Mouse (Mus musculus) frontal cortex, postnatal 25 days (tissue): Measurements from ENCODE around the gene Nsmce4a.
"Not testable (repeated sequence)": the region's sequence is repeated elsewhere in the genome, so short reads cannot be mapped to it uniquely, and the experiment has no call there.

Source experiments
- DNase-seq, 2 experiments: peaks; one replicate each; pipeline ENCODE4 v3.0.0; 2022; ENCODE audit warnings: low spot score in 2 of 2

The Nsmce4a gene

DNA sequence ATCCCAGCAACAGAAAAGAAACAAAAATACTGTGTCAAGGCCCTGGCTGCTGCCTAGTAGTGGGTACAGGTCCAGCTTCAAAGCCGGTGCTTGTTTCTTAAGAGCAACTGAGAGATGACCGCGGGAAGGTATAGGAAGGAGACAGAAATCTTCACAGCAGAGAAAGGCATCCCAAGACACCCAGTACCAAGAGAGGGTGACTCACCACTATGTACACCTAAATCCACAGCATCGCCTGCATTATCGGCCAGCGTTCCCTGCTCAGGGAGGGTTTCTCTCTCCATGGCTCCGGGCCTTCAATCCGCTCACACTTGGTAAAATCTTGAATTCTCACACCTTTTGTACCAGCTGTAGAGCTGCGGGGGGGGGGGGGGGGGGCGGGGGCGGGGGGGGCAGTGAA is at the start of gene Nsmce4a:
Gene Nsmce4a (minus strand): TSS at position 298 of the 400 bp plus-strand sequence.
- DNase-seq, result no peak

DNA sequence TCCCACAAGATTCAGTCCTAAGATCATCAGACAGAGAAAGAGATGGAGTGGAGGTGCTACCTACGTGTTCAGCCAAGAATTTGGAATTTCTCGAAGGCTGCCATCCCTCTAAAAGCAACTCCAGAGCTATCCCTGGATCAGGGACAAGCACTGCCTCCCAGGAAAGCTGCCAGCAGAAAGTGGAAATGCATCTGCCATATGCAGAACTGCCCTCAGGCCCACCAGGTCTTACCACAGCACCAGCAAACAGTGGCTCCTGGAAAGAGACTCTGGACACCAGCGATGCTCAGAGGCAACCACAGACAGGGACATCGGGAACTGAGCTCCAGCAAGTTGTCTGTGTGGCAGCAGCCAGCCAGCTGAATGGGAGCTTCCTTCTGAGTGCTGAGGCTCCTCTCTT is 49.4 kb upstream of the Nsmce4a start:
- no peak for DNase-seq

DNA sequence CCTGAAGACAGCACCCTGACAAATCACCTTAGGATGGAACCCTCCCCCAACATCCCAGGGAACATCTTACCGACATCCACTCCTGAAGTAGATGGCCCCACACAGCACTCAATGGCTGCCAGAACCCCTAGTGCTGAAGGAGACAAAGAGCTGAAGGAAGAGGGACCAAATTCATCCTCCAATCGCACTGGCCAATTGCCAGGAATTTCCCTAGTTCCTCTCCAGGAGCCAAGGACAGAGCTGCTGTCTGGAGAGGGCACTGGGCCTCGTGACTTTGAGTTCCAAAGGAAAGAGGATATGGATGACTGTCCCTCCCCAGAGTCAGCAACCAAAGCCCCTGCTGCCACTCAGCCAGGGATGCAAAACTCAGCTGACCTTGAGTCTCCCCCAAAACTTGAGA is 49.0 kb upstream of the Nsmce4a start:
- DNase-seq, result no peak

DNA sequence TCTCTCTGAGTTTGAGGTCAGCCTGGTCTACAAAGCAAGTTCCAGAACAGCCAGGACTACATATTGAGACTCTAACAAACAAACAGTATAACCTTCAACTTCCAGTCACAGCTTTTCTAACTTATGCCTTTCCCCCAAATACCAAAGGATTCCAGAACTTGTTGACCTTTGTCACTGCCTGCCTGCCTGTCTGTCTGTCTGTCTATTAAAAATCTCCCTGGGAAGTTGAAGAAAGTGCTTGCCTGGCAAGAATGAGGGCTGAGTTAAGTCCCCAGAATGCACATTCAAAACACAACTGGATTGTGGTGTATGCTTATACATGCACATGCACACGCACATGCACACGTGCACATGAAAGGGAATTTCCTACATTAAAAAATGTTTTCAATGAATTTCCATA is 48.1 kb upstream of the Nsmce4a start:
- no peak for DNase-seq

DNA sequence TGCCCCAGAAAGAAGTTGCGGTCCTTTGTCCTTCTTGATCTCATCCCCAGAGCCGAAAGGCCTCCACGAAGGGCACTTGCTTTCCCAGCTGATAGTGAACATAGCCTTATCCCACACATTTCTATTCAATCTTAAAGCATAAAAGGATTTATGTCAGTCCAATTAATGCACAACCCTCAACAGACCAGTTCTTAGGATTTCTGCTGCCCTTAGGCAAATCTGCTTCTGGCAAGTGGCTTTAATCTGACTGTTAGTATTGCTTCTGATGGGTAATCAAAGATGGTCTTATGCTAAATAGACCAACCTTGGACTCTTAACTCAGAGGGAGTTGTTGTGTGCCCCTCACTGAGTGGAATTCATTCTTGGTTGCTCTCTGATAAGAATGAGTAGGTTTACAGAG is 44.7 kb upstream of the Nsmce4a start:
- DNase-seq, result no peak

DNA sequence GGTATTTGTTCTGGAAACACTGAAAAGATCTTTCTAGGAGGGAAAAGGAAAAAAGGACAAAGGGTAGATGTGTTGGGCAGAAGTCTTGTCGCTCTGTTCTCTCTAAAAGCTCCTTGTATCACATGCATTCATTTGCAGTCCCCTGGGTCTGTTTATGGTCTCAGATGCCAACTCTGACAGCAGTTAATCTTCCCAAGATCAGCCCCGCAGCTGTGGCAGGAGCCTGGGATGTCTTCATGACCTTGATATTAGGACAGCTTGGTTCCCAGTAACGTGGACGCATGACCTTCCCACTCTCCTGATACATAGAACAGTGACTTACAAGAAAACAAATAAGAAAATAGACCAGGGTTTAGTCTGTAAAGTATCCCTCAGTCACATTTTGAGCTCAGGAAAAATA is 41.1 kb upstream of the Nsmce4a start:
- DNase-seq, result no peak

DNA sequence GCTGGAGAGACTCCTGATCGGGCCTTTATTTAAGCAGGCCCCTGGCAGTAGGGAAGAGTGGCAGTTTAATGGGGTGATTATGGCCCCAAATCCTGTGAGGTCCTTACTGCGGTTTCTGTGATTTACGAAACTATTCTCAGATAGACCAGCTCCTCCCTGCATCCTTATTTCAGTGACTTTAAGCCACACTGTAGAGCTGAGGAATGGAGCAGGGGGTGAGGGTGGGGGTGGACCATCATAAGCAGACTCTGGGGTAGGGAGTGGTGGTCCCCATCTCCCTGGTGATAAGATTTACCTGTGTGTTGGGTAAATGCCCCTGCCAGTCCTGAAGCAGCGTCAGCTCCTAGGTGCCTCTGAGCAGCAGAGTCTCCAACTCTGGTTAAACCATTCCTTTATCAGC is 34.0 kb upstream of the Nsmce4a start:
- DNase-seq, result no peak

DNA sequence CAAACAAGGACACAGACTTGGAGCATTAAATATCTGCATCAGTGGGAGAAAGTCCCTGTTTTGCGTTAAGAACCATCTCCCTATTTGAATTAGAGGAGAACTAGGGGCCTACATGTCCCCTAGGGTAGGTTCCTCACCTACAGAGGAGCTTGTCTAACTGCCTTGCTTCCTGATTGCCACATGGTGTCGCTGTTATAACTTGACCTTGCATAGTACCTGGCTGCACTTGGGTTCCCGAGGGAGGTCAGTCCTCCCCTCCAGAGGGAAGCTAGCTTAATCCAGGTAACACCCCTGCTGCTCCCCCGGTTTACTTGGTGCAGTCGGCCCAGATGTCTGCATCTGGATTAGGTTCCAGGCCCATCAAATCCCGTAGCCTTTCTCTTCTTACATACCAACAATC is 32.2 kb upstream of the Nsmce4a start:
- DNase-seq, result no peak

DNA sequence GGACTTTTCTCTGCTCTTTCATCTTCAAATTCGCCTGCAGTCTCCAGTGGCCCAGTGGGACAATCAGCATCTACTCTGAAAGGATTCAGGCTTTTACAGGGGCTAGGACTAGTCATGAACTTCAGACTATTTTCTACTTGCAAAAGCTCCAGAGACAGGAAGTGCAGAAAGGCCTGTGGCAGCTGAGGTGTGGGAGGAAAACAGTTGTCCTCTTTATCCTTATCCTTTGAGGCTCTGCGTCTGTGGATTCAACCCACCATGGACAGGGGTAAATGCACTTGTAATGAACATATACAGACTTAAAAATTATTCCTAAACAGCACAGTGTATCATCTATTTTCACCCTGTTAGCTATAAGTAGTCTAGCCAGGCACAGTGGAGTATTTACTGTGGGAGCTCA is 31.5 kb upstream of the Nsmce4a start:
- DNase-seq, result no peak

DNA sequence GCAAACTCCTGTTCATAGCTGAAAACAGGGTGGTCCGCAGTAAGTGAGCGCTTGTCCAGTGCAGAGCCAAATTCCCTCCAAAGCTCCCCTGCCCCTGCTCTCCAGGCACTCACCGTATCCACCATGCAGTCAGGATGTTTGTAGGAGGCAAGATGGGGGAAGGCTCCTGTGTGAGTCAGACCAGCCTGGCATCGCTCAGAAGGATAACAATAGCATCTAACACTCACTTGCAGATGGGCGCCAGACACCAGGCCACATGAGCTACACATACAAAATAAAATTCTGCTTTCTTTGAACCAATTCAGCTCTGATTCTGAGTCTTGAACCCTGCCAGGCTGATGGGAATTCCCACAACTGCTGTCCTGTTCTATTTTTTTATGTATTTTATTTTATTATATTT is 30.6 kb upstream of the Nsmce4a start:
- peak; percentile 23 to 27 for DNase-seq

DNA sequence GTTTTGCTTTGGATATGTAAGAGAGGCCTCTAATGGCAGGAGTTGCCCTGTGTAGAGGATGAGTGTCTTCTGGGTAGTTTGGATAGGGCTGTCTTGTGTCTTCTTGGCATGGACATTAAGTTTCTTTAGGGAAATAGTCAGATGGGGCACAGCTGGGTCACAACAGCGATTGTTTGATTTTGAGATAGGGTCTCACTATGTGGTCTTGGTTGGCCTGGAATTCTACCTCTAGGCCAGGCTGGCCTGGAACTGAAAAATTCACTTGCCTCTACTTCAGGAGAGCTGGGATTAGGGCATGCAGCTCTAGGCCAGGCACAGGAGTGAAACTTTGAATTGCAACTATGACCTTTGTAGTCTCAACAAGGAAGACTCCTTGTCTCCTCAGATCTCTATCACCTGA is 29.9 kb upstream of the Nsmce4a start:
- no peak for DNase-seq

DNA sequence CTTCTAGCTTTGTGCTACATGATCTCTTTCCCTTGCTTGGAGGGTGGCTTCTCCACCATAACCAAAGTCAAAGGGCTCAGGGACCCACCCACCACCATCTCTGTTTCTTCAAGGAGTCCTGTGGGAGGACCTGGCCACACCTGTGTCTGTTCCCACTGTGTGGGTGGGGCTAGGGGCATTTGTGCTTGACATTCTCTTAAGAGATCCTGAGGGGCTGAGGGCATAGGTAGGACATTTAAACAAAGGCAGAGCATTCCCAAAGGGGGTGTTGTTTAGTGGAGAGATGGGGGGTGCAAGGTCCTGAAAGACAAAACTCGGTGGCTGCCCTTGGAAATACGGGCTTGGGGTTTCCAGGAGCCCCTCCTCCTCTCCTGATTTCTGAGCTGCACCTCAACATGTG is 27.6 kb upstream of the Nsmce4a start:
- DNase-seq, result no peak

DNA sequence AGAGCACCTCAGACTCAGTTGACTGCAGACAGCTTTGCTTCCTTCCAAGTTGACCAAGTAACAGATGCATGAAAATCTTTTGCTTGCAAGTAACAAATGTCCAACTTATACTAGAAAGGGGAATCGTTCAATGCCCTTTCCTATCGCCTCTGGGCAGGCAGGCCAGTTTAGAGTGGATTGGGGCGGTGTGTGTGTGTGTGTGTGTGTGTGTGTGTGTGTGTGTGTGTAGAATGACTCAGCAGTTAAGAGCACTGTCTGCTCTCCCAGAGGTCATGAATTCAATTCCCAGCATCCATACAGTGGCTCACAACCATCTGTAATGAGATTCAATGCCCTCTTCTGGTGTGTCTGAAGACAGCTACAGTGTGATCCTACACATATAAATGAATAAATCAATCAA is 27.2 kb upstream of the Nsmce4a start:
- no peak for DNase-seq

DNA sequence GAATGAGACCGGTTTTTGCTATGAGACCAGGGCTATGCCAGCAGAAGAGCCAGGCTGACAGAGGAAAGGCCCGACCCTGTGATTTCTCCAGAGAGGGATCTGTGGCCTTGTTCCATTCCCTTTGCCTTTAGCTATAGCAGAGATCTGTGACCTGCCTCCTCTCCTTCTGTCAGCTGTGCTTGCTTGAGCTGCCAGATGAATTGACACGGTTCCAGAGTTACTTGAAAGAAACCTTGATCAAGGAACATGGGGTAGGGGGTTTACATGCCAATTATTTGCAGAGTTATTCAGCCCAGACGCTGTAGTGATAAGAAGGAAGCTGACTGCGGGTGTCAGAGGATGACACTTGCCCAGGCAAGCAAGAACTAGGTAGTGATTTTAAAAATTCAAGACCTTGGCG is 24.6 kb upstream of the Nsmce4a start:
- DNase-seq, result no peak

DNA sequence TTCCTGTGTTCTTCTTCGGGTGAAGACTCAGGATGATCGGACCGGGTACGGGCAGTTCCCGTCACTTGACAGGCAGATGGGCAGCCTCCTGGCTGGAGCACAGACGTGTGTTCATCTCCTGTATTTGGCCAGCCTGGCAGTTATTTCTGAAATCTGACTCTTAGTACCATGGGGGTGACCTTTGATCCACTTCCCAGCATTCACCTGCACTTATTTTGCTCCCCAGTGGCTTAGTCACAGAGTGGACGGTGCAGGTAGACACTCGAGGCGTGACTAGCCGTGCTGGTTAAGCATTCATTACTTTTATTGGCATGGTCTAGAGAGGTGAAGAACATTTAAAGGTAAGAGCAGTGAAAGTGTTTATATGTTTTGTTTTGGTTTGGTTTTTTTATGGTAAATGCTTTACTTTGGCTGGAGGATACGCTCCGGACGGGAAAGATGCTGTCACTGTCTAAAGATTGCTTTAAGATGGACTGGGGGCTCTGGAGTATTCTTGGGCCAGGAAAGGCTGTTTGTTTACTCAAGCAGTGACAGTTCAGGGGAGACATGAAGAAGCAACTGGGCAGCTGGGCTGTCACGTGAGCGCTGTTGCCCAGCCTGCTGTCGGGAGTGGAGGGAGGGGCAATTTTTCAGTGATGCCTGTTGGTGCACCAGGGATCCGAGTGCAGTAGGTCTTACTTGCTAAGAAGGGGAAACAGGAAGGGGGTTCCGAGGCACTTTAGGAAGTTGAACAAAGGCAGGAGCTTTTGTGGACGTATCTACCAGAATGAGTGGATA is 23.3 kb upstream of the Nsmce4a start:
- DNase-seq, result not testable (repeated sequence)

DNA sequence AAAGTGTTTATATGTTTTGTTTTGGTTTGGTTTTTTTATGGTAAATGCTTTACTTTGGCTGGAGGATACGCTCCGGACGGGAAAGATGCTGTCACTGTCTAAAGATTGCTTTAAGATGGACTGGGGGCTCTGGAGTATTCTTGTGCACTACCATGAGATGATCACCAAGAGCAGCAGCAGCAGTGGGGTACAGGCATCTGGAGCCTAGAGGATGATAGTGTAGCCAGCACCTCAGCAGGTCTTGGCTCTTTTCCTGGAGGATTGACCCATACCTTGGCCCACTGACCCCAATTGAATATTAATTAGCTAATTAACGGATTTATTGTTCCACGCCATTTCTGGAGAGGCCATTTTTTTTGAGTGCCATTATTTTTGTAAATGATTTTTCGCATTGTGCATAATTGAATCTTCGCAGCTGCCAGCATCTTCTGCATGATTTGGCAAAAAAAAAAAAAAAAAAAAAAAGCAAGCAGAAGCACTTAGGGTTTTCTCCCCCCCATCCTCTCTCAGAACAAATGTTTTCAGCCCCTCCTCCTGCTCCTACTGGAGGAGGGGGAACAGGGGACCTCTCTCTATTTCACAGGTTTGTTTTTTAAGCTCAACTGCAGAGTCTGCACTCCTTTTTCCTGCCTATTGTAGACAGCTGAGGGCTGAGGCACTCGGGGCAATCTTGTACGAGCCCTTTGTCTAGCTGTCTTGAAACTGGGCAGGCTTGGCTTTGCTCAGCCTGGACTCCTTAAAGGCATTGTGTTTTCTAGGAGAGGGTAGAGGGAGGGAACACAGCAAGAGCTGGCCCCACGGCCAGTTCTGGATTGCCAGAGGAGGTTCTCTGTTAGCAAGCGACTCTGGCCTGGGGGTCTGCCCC is 20.7 kb upstream of the Nsmce4a start:
- not testable (repeated sequence) for DNase-seq

DNA sequence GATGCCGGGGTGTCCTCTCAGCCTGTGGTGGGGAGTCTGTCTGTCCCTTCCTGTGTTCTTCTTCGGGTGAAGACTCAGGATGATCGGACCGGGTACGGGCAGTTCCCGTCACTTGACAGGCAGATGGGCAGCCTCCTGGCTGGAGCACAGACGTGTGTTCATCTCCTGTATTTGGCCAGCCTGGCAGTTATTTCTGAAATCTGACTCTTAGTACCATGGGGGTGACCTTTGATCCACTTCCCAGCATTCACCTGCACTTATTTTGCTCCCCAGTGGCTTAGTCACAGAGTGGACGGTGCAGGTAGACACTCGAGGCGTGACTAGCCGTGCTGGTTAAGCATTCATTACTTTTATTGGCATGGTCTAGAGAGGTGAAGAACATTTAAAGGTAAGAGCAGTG is 20.1 kb upstream of the Nsmce4a start:
- DNase-seq, result not testable (repeated sequence)

DNA sequence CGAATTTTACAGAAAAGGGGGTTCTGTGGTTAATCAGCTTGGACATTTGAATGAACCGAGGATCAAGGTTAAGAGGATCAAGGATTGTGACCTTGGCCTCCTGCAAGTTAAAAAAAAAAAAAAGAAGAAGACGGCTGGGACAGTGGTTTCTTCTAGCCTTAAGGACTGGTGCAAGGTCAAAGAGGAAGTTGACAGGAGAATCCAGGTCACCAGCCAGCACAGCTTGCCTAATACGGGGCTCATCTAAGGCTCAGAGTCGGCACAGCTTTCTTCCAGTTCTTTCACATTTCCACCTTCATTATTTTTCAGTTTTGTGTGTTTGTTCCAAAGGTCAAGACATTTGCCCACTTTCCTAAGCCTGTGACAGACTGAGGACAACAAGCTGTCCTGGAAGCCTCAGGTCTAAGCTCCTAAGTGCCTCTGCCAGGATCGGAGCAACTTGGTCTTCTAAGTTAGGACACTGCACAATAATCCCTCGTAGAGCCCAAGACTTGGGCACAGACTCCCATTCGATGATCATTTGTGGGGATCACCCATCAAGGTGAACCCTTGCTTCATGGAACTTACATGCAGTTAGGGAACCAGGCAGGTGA is 18.0 kb upstream of the Nsmce4a start:
- DNase-seq, result no peak

DNA sequence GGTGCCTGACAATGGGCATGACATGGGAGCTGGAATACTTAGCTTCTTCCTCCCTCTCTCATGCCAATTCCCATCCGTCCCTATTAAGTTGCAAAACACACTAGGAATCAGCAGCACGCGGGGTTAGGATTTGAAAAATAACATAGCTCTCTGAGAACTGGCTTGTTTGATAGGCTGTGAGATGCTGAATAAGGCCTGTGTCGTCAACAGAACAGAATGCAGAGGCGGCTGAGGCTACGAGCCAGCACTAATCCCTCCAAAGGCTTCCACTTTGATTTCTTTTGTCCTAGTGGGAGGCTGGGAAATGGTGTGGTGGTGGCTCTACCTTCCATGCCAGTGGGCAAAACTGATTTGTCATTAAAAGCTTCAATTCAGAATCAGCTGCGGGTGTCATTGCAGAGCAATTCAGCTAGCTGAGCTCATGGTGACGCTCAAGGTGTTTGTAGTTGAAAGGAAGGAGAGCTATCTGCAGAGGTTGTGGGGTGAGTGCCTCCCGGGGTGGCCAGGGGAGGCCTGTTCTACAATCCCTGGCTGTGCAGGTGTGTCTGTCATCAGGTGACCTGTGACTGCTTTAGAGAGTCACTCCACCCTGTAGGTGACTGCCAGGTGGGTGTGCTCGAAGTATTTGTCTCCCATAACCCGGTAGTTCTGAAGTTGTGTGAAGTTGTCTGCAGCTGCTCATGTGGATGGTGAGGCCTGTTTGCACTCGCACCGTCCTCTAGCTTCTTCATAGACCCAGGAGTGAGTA is 17.3 kb upstream of the Nsmce4a start:
- DNase-seq, result no peak

DNA sequence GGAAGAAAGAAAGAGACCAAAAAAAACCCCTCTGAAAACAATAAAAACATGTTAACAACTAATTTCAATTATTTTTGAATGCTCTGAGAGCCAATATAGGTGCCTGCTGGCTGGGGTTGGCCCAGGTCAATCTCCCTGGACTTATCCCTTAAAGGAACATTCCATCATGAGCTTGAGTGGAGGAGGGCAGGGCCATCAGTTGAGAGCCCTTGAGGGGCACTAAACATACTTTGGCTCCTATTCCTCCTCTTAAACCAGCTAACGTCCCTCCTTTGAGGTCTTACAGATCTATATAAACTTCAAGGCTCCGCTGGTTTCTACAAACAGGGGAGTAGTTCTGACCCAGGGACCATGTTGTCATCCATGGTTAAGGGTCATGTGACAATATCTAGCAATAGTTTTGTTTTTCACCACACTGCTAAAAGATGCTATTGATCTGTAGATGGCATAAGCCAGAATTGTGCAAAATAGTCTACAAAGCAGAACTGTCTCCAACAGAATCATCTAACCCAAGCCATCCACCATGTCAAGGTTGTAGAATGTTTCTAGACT is 13.7 kb upstream of the Nsmce4a start:
- DNase-seq, result no peak

DNA sequence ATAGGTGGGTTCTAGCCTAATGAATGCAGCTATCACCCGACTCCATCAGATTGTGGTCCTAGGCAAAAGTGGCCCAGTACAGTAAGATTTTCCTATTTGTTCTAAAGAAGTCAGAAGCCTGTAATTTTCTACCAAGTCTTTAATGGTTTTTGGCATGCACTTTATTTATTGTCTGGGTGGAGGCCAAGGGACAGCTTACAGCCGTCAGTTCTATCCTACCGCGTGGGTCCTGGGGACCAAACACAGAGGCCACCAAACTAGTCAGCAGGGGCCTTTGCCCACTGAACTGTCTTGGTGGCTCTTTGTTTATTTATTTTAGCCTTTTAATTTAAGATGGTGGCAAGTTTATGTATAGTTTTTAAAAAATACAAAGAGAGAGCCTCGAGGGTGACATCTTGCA is 5.7 kb upstream of the Nsmce4a start:
- no peak for DNase-seq

DNA sequence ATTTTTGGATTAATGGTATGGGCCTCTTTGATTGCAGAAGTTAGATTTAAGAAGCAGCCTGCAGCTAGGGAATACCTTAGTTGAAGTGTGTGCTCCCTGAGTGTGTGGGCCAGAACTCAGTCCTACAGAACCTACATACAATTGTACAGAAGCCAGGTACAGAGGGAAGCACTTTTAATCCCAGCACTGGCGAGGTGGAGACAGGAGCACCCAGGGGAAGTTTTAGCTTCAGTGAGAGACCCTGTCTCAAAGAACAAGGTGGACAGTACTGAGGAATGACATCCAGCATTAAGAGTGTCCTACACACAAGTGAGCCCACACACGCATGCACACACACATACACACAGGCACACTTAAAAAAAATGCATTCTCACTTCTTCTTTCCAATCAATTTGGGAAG is 5.1 kb upstream of the Nsmce4a start:
- DNase-seq, result no peak
